Mouse (Mus musculus) ovary, postnatal 36 days (tissue): ENCODE results near the gene Camkk1.

Source experiments
- DNase-seq: peaks from one replicate; pipeline ENCODE4 v3.0.0; 2022; ENCODE audit warnings: low spot score, mixed read lengths

The Camkk1 gene

GRCm38 (mm10) chr11:73049335-73049734 lies 30.5 kb downstream of the Camkk1 start:
- peak; percentile 70 for DNase-seq

DNA sequence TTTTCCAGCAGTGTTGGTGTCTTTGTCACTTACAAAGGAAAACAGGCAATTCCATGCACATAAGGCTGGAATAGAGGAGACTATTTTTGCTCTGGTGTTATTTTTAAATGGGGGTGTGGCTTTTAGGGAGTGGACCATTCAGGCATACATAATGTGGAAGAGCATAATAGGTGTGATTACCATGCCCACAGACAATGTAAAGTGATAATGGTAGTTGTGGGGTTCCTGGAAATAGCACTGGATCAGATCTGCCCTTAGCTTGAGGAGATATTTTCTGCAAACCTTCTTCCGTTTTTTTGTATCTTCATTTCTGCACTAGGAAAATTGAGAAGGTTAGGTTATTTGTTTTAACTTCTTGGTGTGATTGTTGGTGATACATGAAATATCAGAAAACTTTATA lies 34.0 kb downstream of the Camkk1 start:
- DNase-seq, result no peak

GRCm38 (mm10) chr11:73057701-73058100 lies 38.9 kb downstream of the Camkk1 start:
- no peak for DNase-seq

DNA sequence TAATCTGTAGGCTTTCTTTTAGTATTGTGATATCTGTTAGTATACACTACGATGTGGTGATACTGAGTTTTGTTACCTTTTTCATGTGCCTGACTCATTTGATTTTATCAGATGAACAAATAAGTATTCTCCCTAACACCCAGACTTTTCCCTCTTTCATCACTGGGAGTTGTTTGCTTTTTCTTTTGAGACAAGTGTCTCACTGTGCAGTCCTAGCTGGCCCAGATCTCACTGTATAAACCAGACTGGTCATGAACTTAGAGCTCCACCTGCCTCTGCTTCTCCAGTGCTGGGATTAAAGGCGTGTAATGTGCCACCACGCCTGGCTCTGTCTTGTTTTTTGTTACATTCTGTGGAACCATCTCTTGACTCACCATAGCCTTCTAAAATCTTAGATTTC lies 40.8 kb downstream of the Camkk1 start:
- DNase-seq, result no peak

- no peak for DNase-seq
Measured at GRCm38 (mm10) chr11:73061413-73061812, 42.6 kb downstream of the Camkk1 start.

DNA sequence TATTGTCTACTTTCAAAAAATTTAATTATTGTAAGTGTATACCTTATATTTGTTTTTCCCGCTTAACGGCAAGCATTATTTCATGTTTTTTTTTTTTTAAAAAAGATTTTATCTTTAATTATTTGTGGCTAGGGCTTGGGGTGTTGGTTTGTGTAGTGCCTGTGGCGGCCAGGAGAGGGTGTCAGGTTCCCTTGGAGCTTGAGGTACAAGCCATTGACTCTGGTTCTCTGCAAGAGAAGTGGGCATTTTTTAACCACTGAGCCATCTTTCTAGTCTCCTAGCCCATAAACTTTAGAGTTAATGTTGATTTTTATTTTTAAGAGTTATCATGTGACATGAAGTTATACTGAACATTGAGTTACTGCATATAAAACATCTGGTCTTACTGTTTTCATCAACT lies 53.0 kb downstream of the Camkk1 start:
- peak; percentile 31 for DNase-seq

DNA sequence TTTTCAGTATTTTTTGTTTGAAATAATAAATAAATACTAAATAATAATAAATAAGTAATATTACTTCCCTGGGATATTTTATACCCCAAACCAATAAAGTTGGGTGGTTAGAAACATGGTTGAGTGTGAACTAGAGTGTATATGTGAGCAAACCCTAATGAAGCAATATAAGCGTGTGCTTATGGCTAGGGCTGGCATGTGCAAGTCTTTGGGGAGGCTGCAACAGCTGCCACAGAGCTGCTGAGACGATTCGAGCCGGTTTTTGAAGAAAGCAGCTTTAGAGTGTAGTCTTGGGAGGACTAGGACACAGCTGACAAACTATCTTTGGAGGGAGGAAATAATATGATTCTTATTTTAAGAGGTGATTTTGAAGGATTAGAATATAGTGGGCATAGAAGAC lies 57.5 kb downstream of the Camkk1 start:
- no peak for DNase-seq

DNA sequence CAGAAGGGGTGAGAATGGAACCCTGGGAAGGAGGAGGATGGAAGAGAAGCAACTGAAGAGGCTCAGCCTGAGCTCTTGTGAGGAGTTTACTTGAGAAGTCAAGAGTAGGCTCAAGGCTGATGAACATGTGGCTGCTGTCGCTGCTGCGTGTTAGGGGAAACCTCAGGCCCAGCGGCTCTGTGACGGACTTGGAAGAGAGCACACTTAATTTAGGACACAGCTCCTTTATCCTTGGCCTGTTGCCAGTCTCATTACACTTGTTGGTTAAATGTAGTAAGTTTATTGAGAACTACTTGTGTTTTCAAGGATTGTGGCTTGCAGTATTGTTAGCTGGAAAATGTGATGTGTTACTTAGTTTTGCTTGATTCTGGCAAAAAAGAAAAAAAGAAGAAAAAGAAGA lies 57.9 kb downstream of the Camkk1 start:
- DNase-seq, result no peak

DNA sequence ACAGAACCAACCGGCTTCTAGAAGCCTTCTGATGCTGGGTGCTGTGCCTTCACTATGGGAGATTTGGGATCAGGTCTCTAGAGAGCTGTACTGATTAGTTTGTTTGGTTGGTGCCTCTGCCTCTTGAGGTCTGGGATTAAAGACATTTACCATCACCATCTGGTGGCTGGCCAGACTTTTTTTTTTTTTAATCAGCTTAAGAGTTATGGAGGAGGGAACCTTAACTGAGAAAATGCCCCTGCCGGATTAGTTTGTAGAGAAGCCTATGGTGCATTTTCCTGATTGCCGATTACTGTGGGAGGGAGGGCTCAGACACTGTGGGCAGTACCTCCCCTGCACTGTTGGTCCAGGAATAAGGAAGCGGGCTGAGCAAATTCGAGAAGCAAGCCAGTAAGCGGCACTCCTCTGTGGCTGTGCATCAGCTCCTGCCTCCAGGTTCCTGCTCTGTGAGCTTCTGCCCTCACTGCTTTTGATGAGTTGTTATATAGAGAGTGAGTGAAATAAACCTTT lies 58.5 kb downstream of the Camkk1 start:
- no peak for DNase-seq

- no peak for DNase-seq
Measured at GRCm38 (mm10) chr11:73078615-73079014, 59.8 kb downstream of the Camkk1 start.

DNA sequence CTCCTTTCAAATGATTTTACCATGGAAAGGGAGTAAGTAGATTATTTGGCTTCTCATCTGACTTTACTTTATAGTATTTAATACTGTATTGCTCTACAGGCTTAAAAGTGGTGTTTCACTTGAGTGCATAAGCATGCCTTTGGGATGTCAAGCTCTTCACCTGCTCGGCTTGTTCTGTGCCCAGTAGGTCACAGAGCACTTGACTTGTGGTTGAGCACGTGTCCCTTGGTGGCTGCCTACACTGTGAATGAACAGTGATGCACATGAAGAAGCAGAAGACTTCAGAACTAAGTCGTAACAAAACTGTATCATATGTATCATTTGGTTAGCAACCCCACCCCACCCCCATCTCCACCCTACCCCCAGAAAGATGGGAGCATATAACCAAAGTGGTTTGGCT lies 61.5 kb downstream of the Camkk1 start:
- no peak for DNase-seq

GRCm38 (mm10) chr11:73084303-73084702 lies 65.5 kb downstream of the Camkk1 start:
- no peak for DNase-seq

GRCm38 (mm10) chr11:73084804-73085231 lies 66.0 kb downstream of the Camkk1 start:
- peak; percentile 56 for DNase-seq

GRCm38 (mm10) chr11:73085391-73085790 lies 66.6 kb downstream of the Camkk1 start:
- no peak for DNase-seq

DNA sequence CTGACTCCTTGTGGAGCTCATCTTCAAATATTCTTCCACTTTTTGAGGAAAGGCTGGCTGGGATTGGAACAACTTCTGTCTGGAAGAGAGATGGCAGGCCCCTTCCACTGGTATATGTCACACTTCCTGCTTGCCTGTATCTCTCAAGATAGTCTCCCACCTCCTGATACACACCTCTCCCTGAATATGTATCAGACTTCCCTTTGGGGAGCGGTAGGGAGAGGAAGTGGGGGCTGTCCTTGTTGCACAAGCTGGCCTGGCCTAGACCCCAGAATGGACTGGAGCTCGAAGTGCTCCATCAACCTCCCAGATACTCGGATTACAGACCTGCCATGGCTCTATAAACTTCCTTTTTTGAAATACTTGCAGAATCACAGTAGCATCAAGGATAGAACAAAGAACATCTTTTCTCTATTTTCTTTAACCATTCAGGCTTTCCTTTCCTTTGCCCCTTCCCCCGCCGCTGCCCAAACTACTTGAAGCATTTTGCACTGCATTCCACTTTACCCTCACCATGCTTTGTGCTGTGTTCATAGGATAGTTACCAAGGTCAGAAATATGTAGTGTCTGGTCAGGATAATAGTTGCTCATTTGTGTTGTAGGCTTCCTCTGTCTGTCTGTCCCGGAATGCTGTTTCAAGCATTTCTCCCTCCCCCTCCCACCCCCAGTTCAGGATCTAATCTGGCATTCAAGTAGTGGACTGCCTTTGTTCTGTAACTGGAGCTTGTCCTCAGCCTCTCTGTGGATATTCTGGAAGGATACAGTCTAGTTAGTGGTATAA lies 69.1 kb downstream of the Camkk1 start:
- no peak for DNase-seq

- no peak for DNase-seq
Measured at GRCm38 (mm10) chr11:73090283-73090682, 71.5 kb downstream of the Camkk1 start, which contains the start of gene Itgae. Gene Itgae (plus strand): TSS chr11:73090583.

- DNase-seq, result no peak
Measured at GRCm38 (mm10) chr11:73090826-73091225, 72.0 kb downstream of the Camkk1 start.
